Mouse (Mus musculus): Measurements from ENCODE around the gene Prss44. TPM values are rescaled to one million over a fixed set of nuclear protein-coding genes. Genes with fewer than 3 reads are reported as not detected.
"Not testable (repeated sequence)": the region's sequence is repeated elsewhere in the genome, so short reads cannot be mapped to it uniquely, and the experiment has no call there.

Gene Prss44
- polyA plus RNA-seq, 1 experiment from 2014 or later: not detected

DNA sequence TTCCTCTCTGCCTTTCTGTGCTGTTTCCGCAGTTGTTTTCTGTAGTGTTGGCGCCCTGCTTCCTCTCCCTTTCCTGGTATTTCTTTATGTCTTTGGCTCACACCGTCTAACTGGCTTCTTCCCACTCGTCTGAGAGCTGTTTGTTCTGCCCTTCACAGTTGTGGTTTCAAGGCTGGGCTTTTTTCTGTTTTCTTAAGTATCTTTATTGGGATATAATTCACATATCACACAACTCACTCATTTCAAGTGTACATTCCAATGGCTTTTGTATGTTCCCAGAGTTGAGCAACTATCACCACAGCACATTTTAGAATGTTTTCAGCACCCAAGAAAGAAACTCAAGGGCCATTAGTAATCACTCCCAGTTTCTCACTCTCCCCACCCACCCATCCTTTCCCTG, 23.3 kb upstream of the Prss44 start:
- Histone ChIP-seq H3K27me3 (no peaks in the 10 kb centered on the region), H3K27ac (no peak overlapping the region), H3K9me3 (0 out of 2 replicates have a peak, but pooled peaks cover 3% of the 10 kb centered on the region), H3K36me3 (no peaks in the 10 kb centered on the region), H3K4me3 (no peak overlapping the region), H3K9ac (no peak overlapping the region), H3K4me2 (replicated peaks) (no peak overlapping the region), H3K4me1 (no peaks in the 10 kb centered on the region)
- no peak for ATAC-seq (ENCODE audit: low FRiP score, low read depth)
- 77% methylated on average over 4 of the region's 4 CpGs for WGBS

DNA sequence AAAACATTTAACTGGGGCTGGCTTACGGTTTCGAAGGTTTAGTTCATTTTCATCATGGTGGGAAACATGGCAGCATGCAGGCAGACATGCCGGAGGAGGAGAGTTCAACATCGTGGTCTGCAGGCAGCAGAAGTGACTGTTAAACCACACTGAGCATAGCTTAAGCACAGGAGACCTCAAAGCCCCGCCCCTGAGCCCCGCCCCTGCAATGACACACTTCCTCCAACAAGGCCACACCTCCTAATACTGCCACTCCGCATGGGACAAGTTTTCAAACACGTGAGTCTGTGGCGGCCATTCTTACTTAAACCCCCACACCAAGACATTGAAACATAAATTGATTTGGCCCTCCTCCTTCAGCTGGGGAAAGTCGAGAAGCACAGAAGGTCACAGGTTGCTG, 16.8 kb upstream of the Prss44 start:
- Histone ChIP-seq H3K4me3 (no peak overlapping the region), H3K36me3 (no peaks in the 10 kb centered on the region), H3K4me2 (replicated peaks) (no peak overlapping the region), H3K9me3 (no peaks in the 10 kb centered on the region), H3K4me1 (no peaks in the 10 kb centered on the region), H3K27ac (no peak overlapping the region), H3K9ac (no peak overlapping the region), H3K27me3 (no peaks in the 10 kb centered on the region)
- no peak for ATAC-seq (ENCODE audit: low FRiP score, low read depth)
- 83% methylated on average over 10 of the region's 10 CpGs for WGBS

DNA sequence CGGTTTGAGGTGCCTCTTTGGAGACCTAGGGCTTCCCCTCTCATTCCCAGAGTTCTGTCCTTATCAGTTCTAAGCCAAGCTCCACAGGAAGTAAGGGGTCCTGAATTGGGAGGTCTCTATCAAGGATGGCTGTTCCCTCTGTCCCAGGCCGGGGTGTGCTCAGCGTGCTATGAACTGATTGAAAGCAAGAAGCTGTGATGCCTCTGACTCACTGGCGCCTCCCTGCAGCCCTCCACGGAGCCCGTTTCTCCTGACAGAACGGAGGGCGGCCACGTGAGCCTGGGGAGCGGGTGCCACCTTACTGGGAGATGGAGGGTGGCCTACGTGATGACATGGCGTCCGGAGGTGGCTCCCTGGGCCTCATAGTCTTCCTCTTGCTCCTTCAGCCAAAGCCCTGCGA, 15.9 kb upstream of the Prss44 start, which contains the start of gene Prss42:
Gene Prss42 (plus strand): TSS at position 301 of the 400 bp plus-strand sequence.
- Histone ChIP-seq H3K4me3 (no peak within 1 kb of the TSS), H3K27ac (no peak within 1 kb of the TSS), H3K27me3 (no peaks in the 10 kb centered on the region), H3K4me1 (no peaks in the 10 kb centered on the region), H3K4me2 (replicated peaks) (no peak within 1 kb of the TSS), H3K9ac (no peak within 1 kb of the TSS), H3K9me3 (no peaks in the 10 kb centered on the region), H3K36me3 (no peaks in the 10 kb centered on the region)
- no peak for ATAC-seq (ENCODE audit: low FRiP score, low read depth)
- WGBS: 93% methylated on average over 14 of the region's 14 CpGs

GRCm38 (mm10) chr9:110800834-110801479, 12.8 kb upstream of the Prss44 start:
- H3K9me3 ChIP-seq: no peaks in the 10 kb centered on the region
- no peak overlapping the region for H3K27ac ChIP-seq
- H3K36me3 ChIP-seq: no peaks in the 10 kb centered on the region
- H3K9ac ChIP-seq: no peak overlapping the region
- 78% methylated on average over 8 of the region's 8 CpGs for WGBS
- H3K4me3 ChIP-seq: no peak overlapping the region
- H3K27me3 ChIP-seq: no peaks in the 10 kb centered on the region
- H3K4me1 ChIP-seq: no peaks in the 10 kb centered on the region
- no peak overlapping the region for H3K4me2 ChIP-seq (replicated peaks)
- ATAC-seq (ENCODE audit: low FRiP score, low read depth): no peak

DNA sequence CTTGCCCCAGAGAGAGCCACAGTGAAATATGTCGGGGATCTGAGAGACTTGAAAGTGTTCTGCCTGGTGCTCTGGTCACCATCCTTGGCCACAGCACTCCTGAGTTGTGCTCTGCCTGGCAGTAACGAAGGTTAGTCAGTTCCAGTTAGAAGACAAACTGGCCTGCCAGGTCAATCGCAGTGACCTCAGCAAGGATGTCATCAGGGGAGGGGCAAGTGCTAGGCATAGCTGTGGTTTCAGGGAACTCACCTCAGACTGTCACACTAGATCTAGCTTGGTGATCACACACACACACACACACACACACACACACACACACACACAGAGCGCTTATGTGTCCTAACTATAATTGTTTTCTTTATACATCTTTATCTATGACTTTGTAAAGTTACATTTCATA, 10.5 kb upstream of the Prss44 start:
- Histone ChIP-seq H3K9ac (no peak overlapping the region), H3K27ac (no peak overlapping the region), H3K4me2 (replicated peaks) (no peak overlapping the region), H3K36me3 (no peaks in the 10 kb centered on the region), H3K4me3 (no peak overlapping the region), H3K4me1 (no peaks in the 10 kb centered on the region), H3K9me3 (no peaks in the 10 kb centered on the region), H3K27me3 (no peaks in the 10 kb centered on the region)
- no peak for ATAC-seq (ENCODE audit: low FRiP score, low read depth)
- 59% methylated on average over 4 of the region's 4 CpGs for WGBS

DNA sequence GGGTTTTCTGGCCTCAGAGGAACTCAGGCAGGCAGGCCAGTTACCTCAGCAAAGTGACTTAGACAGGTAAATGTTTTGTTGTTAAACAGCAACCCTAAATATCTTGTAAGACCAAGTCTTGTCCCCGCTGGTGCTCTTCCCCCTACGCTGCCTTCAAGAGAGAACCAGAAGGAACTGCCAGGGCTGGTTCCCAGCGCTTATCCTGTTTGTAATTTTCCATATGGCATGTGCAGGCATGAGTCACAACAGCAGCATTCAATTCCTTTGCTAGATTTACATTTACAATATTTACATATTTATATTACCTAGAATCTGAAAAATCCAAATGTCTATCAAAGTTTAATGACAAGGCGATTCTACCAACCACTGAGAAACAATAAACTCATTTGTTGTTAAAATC, 3.7 kb upstream of the Prss44 start:
- no peak overlapping the region for H3K9ac ChIP-seq
- H3K27ac ChIP-seq: no peak overlapping the region
- no peak overlapping the region for H3K4me2 ChIP-seq (replicated peaks)
- 69% methylated on average over 4 of the region's 4 CpGs for WGBS
- no peaks in the 10 kb centered on the region for H3K9me3 ChIP-seq
- no peaks in the 10 kb centered on the region for H3K4me1 ChIP-seq
- no peaks in the 10 kb centered on the region for H3K27me3 ChIP-seq
- H3K4me3 ChIP-seq: no peak overlapping the region
- H3K36me3 ChIP-seq: no peaks in the 10 kb centered on the region
- ATAC-seq (ENCODE audit: low FRiP score, low read depth): no peak

GRCm38 (mm10) chr9:110820546-110820945, 6.8 kb downstream of the Prss44 start:
- not testable (repeated sequence) for H3K4me1 ChIP-seq; ATAC-seq (ENCODE audit: low FRiP score, low read depth); H3K27me3 ChIP-seq; H3K9ac ChIP-seq; H3K9me3 ChIP-seq; H3K4me3 ChIP-seq; H3K36me3 ChIP-seq; H3K4me2 ChIP-seq (replicated peaks); H3K27ac ChIP-seq

DNA sequence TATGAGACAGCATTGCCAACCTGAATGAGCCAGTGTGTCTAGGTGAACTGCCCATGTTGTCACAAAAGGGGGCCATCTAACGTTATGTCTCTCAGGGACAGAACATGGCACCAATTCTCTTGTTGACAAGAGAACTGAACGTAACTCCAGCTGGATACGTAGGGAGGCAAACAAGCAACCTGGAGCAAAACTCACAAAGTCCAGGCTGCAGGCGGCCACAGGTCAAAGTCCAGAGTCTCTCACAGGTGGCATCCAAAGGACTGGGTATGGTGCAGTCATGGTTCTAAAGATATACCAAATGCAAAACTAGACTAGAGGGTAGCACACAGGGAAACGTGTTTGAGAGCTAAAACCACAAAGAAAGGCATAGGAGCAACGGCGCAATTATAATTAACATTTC, 7.6 kb downstream of the Prss44 start:
- H3K36me3 ChIP-seq: no peaks in the 10 kb centered on the region
- H3K9me3 ChIP-seq: no peaks in the 10 kb centered on the region; the same call in 1 of the 2 replicates
- WGBS: 86% methylated on average over 7 of the region's 7 CpGs
- H3K4me2 ChIP-seq (replicated peaks): no peak overlapping the region
- no peak for ATAC-seq (ENCODE audit: low FRiP score, low read depth)
- H3K9ac ChIP-seq: no peak overlapping the region
- H3K27ac ChIP-seq: no peak overlapping the region
- H3K4me3 ChIP-seq: no peak overlapping the region
- H3K27me3 ChIP-seq: 0 out of 2 replicates have a peak, but pooled peaks cover 4% of the 10 kb centered on the region
- peaks cover 8% of the 10 kb centered on the region for H3K4me1 ChIP-seq

- Histone ChIP-seq H3K9ac (no peak overlapping the region), H3K9me3 (no peaks in the 10 kb centered on the region; the same call in 1 of the 2 replicates), H3K36me3 (no peaks in the 10 kb centered on the region), H3K4me2 (replicated peaks) (no peak overlapping the region), H3K27ac (no peak overlapping the region), H3K4me3 (no peak overlapping the region), H3K27me3 (peaks cover 10% of the 10 kb centered on the region; the same call in 1 of the 2 replicates), H3K4me1 (peaks cover 8% of the 10 kb centered on the region)
- no peak for ATAC-seq (ENCODE audit: low FRiP score, low read depth)
- 58% methylated on average over 4 of the region's 4 CpGs for WGBS
These were observed 11.6 kb downstream of the Prss44 start for GRCm38 (mm10) chr9:110825426-110825825.

DNA sequence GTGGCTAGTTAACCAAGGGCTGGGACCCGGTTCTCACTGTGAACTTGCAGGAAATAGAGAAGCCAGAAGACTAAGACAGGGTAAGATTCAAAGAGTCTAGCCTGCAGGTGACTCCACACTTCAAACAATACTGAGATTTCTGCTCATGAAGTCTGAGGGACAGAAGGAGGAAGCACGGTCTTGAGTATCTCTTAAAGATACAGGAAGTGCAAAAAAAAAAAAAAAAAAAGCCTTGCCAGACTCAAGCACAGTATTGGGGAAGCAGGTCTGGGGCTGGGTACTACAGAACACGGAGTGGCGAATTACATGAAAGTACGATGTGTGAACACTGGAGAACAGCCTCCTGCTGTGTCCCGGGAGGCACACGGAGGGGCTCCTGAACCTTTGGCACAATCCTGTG, 12.0 kb downstream of the Prss44 start:
- no peak overlapping the region for H3K4me2 ChIP-seq (replicated peaks)
- ATAC-seq (ENCODE audit: low FRiP score, low read depth): no peak
- no peaks in the 10 kb centered on the region for H3K36me3 ChIP-seq
- H3K9me3 ChIP-seq: no peaks in the 10 kb centered on the region; the same call in 1 of the 2 replicates
- H3K4me1 ChIP-seq: peaks cover 8% of the 10 kb centered on the region
- 73% methylated on average over 7 of the region's 7 CpGs for WGBS
- H3K9ac ChIP-seq: no peak overlapping the region
- H3K4me3 ChIP-seq: no peak overlapping the region
- H3K27me3 ChIP-seq: peaks cover 10% of the 10 kb centered on the region; the same call in 1 of the 2 replicates
- H3K27ac ChIP-seq: no peak overlapping the region

DNA sequence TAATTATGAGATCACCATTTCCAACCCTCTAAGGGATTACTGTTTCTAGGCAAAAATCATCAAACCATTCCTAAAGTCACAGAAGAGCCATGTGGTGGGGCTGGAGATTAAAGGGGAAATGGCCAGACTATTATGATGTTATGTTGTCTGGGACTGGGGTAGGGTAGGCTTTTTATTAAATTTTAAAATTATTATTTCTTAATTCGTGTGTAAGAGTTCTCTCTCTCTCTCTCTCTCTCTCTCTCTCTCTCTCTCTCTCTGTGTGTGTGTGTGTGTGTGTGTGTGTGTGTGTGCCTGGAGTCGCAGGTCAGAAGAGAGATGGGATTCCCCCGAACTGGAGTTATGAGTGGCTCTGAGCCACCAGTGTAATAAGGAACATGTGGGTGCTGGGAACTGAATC, 12.6 kb downstream of the Prss44 start, which contains the start of gene Prss43:
Gene Prss43 (plus strand): TSS at position 301 of the 400 bp plus-strand sequence.
- Histone ChIP-seq H3K27me3 (peaks cover 10% of the 10 kb centered on the region; the same call in 1 of the 2 replicates), H3K27ac (no peak within 1 kb of the TSS), H3K4me3 (no peak within 1 kb of the TSS), H3K9ac (no peak within 1 kb of the TSS), H3K9me3 (no peaks in the 10 kb centered on the region; the same call in 1 of the 2 replicates), H3K4me1 (peaks cover 8% of the 10 kb centered on the region), H3K4me2 (replicated peaks) (no peak within 1 kb of the TSS), H3K36me3 (no peaks in the 10 kb centered on the region)
- ATAC-seq (ENCODE audit: low FRiP score, low read depth): no peak
- 70% methylated on average over 3 of the region's 3 CpGs for WGBS

GRCm38 (mm10) chr9:110833021-110833420, 19.2 kb downstream of the Prss44 start:
- Histone ChIP-seq H3K4me2 (replicated peaks) (no peak overlapping the region), H3K27ac (no peak overlapping the region), H3K4me1 (no peaks in the 10 kb centered on the region), H3K9ac (no peak overlapping the region), H3K36me3 (no peaks in the 10 kb centered on the region), H3K9me3 (no peaks in the 10 kb centered on the region), H3K27me3 (0 out of 2 replicates have a peak, but pooled peaks cover 3% of the 10 kb centered on the region), H3K4me3 (no peak overlapping the region)
- ATAC-seq (ENCODE audit: low FRiP score, low read depth): no peak
- 73% methylated on average over 5 of the region's 5 CpGs for WGBS

DNA sequence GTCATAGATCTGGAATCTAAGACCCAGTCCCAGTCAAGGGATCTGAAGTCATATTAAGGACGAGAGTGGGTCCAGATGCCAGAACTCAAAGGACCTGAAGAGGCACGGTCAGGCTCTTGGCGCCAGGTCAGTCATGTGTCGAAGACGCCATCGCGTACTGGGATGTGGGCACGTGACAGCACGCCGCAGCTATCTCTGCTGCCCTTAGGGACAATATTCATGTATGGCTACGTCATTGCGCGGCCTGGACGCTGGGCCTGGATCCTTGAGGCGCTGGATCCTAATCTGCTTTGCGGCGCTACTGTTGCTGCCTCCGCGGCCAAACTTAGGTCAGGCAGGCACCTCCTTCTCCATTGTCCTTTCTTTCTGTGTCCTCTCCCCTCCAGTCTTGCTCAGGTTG, 20.6 kb downstream of the Prss44 start, which contains the start of gene Prss45:
Gene Prss45 (plus strand): TSS at position 178 of the 400 bp plus-strand sequence.
- Histone ChIP-seq H3K27ac (no peak within 1 kb of the TSS), H3K9ac (no peak within 1 kb of the TSS), H3K27me3 (0 out of 2 replicates have a peak, but pooled peaks cover 3% of the 10 kb centered on the region), H3K36me3 (no peaks in the 10 kb centered on the region), H3K4me1 (no peaks in the 10 kb centered on the region), H3K4me2 (replicated peaks) (peak within 1 kb of the TSS; percentile 11; the same call in 1 of the 2 replicates), H3K4me3 (no peak within 1 kb of the TSS), H3K9me3 (no peaks in the 10 kb centered on the region)
- ATAC-seq (ENCODE audit: low FRiP score, low read depth): no peak
- 80% methylated on average over 19 of the region's 19 CpGs for WGBS

Data from limb, embryonic 13.5 days (tissue).